Mouse (Mus musculus) hindbrain, embryonic 10.5 days (tissue): ENCODE measurements at regions not wholly inside any gene's neighbourhood (a gene's known extent, or its start where the extent isn't known, plus 50 kb on each side); places are given as distances from the start of the nearest gene placed in this dataset.
A peak's percentile ranks its signal among the peaks of the same experiment; 100 is the strongest.

Source experiments
- DNase-seq: peaks from one replicate; pipeline ENCODE4 v3.0.0-alpha.2; 2017; ENCODE audit warnings: low spot score
- H3K27ac ChIP-seq: fragments of 300-500 bp; sonication (generic); 2 replicates; pipeline ENCODE4 v1.5.1; 2016; ENCODE audit warnings: mild to moderate bottlenecking, moderate library complexity
- H3K27me3 ChIP-seq: fragments of 300-500 bp; sonication (generic); 2 replicates; pipeline ENCODE4 v1.6.1; 2016; ENCODE audit warnings: mild to moderate bottlenecking; ENCODE audit not compliant: poor library complexity, insufficient read depth, severe bottlenecking
- H3K36me3 ChIP-seq: fragments of 300-500 bp; sonication (generic); 2 replicates; pipeline ENCODE4 v1.6.1; 2016; ENCODE audit warnings: mild to moderate bottlenecking, moderate library complexity
- H3K4me1 ChIP-seq: fragments of 300-500 bp; sonication (generic); replicated peaks from 2 replicates; pipeline ENCODE4 v1.6.1; 2016; ENCODE audit warnings: mild to moderate bottlenecking
- H3K4me3 ChIP-seq: fragments of 300-500 bp; sonication (generic); 2 replicates; pipeline ENCODE4 v1.5.1; 2016; ENCODE audit warnings: mild to moderate bottlenecking, moderate library complexity
- H3K9me3 ChIP-seq: fragments of 300-500 bp; sonication (generic); 2 replicates; pipeline ENCODE4 v1.6.1; 2016; ENCODE audit warnings: mild to moderate bottlenecking, moderate library complexity
- WGBS: fragments of 180-500 bp; shearing (Covaris S2); methylation state at CpG from one replicate; pipeline ENCODE4 v1.1.7; 2016; 5-methylcytosine and 5-hydroxymethylcytosine counted together

- Histone ChIP-seq H3K9me3 (no peaks in the 10 kb centered on the region), H3K4me1 (no peaks in the 10 kb centered on the region), H3K27ac (no peak overlapping the region), H3K27me3 (no peaks in the 10 kb centered on the region), H3K4me3 (no peak overlapping the region), H3K36me3 (no peaks in the 10 kb centered on the region)
- no peak for DNase-seq
- WGBS = 48% methylated on average over 2 of the region's 2 CpGs
These were observed 184.7 kb upstream of the Tars start for GRCm38 (mm10) chr15:11584155-11584554.

DNA sequence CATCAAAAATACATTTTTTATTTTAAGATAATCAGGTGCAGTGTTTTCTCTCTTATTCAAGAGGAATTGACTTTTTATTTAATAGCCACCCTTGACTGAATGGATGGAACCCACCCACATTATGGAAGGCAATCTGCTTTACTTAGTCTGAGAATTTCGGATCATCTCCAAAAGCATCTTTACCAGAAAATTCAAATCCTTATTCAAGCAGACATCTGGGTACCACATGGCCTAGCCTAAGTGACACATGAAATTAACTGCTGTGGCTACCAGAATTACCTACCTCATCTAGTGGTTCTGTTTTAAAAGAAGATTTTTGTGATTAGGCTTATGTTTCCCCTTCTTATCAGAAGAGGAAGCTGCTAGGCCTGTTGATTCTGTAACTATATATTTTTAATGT lies 178.9 kb upstream of the Tars start:
- Histone ChIP-seq H3K4me3 (no peak overlapping the region), H3K27me3 (no peaks in the 10 kb centered on the region), H3K36me3 (no peaks in the 10 kb centered on the region), H3K27ac (no peak overlapping the region), H3K4me1 (no peaks in the 10 kb centered on the region), H3K9me3 (no peaks in the 10 kb centered on the region)
- no peak for DNase-seq
- 85% methylated on average over 1 of the region's 1 CpGs for WGBS

- no peak overlapping the region for H3K27ac ChIP-seq
- H3K36me3 ChIP-seq = no peaks in the 10 kb centered on the region
- DNase-seq = no peak
- H3K27me3 ChIP-seq = no peaks in the 10 kb centered on the region
- H3K4me3 ChIP-seq = no peak overlapping the region
- no peaks in the 10 kb centered on the region for H3K4me1 ChIP-seq
- H3K9me3 ChIP-seq = no peaks in the 10 kb centered on the region
- 96% methylated on average over 2 of the region's 2 CpGs for WGBS
These were observed 174.9 kb upstream of the Tars start for GRCm38 (mm10) chr15:11574359-11574758.

- Histone ChIP-seq H3K36me3 (no peaks in the 10 kb centered on the region), H3K4me1 (no peaks in the 10 kb centered on the region), H3K27me3 (no peaks in the 10 kb centered on the region), H3K9me3 (no peaks in the 10 kb centered on the region), H3K27ac (no peak overlapping the region), H3K4me3 (no peak overlapping the region)
- 91% methylated on average over 2 of the region's 2 CpGs for WGBS
- DNase-seq = no peak
These were observed 174.0 kb upstream of the Tars start for GRCm38 (mm10) chr15:11573496-11573895.

DNA sequence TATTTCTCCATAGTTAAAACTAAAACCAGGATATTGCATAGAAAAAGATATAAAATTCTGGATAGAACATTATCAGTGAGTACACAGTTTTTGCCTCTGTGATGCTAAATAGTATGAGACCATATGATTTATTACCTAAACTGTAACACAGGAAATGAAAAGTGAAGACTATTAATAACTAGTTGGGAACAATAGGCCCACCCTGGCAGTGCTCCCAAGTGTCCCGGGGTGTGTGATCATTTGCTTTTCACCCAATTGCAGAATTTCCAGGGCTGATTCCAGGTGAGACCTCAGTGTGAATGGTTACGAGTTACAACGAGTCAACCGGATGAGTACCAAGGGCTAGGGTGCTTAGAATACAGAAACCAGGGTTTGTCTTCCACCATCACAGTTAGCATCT lies 172.6 kb upstream of the Tars start:
- H3K36me3 ChIP-seq = no peaks in the 10 kb centered on the region
- H3K4me3 ChIP-seq = no peak overlapping the region
- H3K27me3 ChIP-seq = no peaks in the 10 kb centered on the region
- 94% methylated on average over 4 of the region's 4 CpGs for WGBS
- no peak for DNase-seq
- H3K4me1 ChIP-seq = no peaks in the 10 kb centered on the region
- no peak overlapping the region for H3K27ac ChIP-seq
- H3K9me3 ChIP-seq = no peaks in the 10 kb centered on the region

DNA sequence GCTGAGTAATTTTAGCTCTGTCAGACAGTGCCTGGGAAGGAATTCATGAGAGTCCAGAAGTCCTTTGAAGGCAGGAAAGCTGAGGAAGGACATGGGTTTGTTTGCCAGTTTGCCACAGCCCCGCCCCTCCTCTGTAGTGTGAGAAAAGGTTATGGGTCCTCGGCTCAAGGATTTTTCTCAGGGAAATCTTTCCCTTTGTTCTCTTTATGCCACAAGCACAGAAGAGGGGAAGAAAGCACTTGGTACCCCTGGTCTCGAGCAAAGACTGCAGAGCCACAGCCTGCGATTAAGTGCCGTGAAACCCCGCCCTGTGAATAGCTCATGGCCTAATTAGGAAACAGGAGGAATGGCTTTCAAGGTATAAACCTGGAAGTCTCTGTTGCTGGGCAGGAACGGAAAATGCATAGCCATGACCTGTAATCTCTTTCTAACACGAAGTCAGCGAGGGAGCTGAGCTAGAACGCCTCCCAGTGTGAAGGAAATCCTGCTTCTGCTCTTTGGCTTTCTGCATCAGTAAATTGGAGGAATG lies 166.1 kb upstream of the Tars start:
- H3K4me3 ChIP-seq = no peak overlapping the region
- no peaks in the 10 kb centered on the region for H3K36me3 ChIP-seq
- peaks cover 11% of the 10 kb centered on the region for H3K4me1 ChIP-seq
- peak overlapping the region; percentile 62 for H3K27ac ChIP-seq
- DNase-seq = peak; percentile 10
- no peaks in the 10 kb centered on the region for H3K27me3 ChIP-seq
- 36% methylated on average over 10 of the region's 10 CpGs for WGBS
- H3K9me3 ChIP-seq = no peaks in the 10 kb centered on the region

GRCm38 (mm10) chr15:11552568-11552967 lies 153.1 kb upstream of the Tars start:
- no peak for DNase-seq
- WGBS = 78% methylated on average over 2 of the region's 2 CpGs

DNA sequence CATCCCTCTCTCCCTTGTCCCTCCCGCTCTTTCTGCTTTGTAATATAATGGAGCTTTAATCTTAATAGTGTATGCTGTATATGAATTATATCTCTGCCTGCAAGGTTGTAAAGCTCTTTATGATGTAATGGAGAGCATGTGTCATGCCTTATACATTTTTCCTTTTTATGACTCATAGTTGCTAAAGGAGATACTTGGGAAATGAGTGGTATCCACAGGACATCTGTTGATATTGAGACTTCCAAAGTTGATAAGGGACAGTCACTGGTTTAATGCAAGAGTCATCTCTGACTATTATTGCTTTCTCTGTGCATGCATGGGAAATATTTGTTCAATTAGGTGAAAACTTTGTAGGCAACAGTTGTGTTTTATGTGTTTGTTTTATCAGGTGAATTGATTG lies 152.6 kb upstream of the Tars start:
- Histone ChIP-seq H3K27me3 (no peaks in the 10 kb centered on the region), H3K27ac (no peak overlapping the region), H3K4me1 (no peaks in the 10 kb centered on the region), H3K36me3 (no peaks in the 10 kb centered on the region), H3K4me3 (no peak overlapping the region), H3K9me3 (no peaks in the 10 kb centered on the region)
- 82% methylated on average over 1 of the region's 1 CpGs for WGBS
- DNase-seq = no peak

More at GRCm38 (mm10) chr15:11552568-11552967, 153.1 kb upstream of the Tars start:
- no peaks in the 10 kb centered on the region for H3K9me3 ChIP-seq
- no peak overlapping the region for H3K4me3 ChIP-seq
- no peaks in the 10 kb centered on the region for H3K36me3 ChIP-seq
- H3K4me1 ChIP-seq = no peaks in the 10 kb centered on the region
- no peak overlapping the region for H3K27ac ChIP-seq
- H3K27me3 ChIP-seq = no peaks in the 10 kb centered on the region

DNA sequence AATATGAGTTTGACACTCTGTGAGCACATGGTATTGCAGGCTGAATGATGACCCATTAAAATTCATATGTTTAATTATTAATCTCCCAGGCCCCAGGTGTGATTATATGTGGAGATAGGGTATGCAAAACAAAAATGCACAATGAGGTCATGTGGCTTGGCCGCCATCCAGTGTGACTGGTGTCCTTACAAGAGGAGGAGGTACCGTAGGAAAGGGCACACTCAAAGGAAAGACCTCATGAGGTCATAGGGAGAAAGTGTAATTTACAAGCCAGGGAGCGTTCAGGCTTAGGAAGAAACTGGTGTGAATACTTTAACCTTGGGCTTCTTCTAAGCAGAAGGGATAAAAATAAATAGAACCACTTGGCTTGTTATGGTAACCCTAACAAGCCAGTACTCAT lies 140.0 kb upstream of the Tars start:
- H3K27me3 ChIP-seq = no peaks in the 10 kb centered on the region
- DNase-seq = no peak
- no peaks in the 10 kb centered on the region for H3K9me3 ChIP-seq
- 80% methylated on average over 3 of the region's 3 CpGs for WGBS
- H3K4me1 ChIP-seq = no peaks in the 10 kb centered on the region
- H3K36me3 ChIP-seq = no peaks in the 10 kb centered on the region
- no peak overlapping the region for H3K27ac ChIP-seq
- H3K4me3 ChIP-seq = no peak overlapping the region

- Histone ChIP-seq H3K27ac (no peak overlapping the region), H3K4me3 (no peak overlapping the region), H3K4me1 (no peaks in the 10 kb centered on the region), H3K9me3 (no peaks in the 10 kb centered on the region), H3K27me3 (no peaks in the 10 kb centered on the region), H3K36me3 (no peaks in the 10 kb centered on the region)
- WGBS = 79% methylated on average over 7 of the region's 7 CpGs
- no peak for DNase-seq
These were observed 136.7 kb upstream of the Tars start for GRCm38 (mm10) chr15:11536076-11536620.

- no peaks in the 10 kb centered on the region for H3K36me3 ChIP-seq
- H3K9me3 ChIP-seq = no peaks in the 10 kb centered on the region
- no peak overlapping the region for H3K27ac ChIP-seq
- H3K27me3 ChIP-seq = no peaks in the 10 kb centered on the region
- 87% methylated on average over 12 of the region's 12 CpGs for WGBS
- no peak overlapping the region for H3K4me3 ChIP-seq
- DNase-seq = no peak
- no peaks in the 10 kb centered on the region for H3K4me1 ChIP-seq
These were observed 135.2 kb upstream of the Tars start for GRCm38 (mm10) chr15:11534404-11535251.

- Histone ChIP-seq H3K4me1 (no peaks in the 10 kb centered on the region), H3K9me3 (no peaks in the 10 kb centered on the region), H3K27ac (no peak overlapping the region), H3K27me3 (no peaks in the 10 kb centered on the region), H3K4me3 (no peak overlapping the region), H3K36me3 (no peaks in the 10 kb centered on the region)
- WGBS = 88% methylated on average over 1 of the region's 1 CpGs
- no peak for DNase-seq
These were observed 134.2 kb upstream of the Tars start for GRCm38 (mm10) chr15:11533616-11534015.

DNA sequence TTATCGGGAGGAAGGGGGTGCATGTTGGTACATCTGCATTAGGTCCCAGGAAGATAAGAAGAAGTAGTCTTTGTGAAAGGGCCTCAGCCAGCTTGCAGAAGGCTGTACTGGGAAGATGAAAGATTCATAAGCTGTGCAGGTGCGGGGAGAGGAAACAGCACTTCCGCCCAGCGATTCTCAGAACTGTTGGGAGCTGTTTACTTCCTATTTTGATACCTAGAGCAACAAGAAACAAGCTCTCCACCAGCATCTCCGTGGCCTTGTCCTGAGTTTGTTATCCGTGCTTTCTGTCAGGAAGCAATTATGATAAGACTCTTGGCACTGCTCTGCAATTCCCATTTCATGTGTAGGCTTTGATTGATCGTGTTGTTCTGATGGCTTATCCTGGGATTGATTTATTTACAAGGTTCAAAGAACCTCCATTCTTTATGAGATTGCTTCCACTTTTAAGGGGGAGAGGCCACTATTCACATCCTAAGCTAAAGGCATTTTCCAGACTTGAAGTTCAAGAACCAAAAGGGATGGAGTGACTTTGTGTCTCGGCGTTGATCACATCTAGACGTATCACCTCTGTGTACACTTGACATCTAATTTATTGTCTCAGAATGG lies 133.6 kb upstream of the Tars start:
- Histone ChIP-seq H3K9me3 (no peaks in the 10 kb centered on the region), H3K27ac (no peak overlapping the region), H3K27me3 (no peaks in the 10 kb centered on the region), H3K4me1 (no peaks in the 10 kb centered on the region), H3K36me3 (no peaks in the 10 kb centered on the region), H3K4me3 (no peak overlapping the region)
- no peak for DNase-seq
- 85% methylated on average over 10 of the region's 10 CpGs for WGBS
